In the genomic region with DNA sequence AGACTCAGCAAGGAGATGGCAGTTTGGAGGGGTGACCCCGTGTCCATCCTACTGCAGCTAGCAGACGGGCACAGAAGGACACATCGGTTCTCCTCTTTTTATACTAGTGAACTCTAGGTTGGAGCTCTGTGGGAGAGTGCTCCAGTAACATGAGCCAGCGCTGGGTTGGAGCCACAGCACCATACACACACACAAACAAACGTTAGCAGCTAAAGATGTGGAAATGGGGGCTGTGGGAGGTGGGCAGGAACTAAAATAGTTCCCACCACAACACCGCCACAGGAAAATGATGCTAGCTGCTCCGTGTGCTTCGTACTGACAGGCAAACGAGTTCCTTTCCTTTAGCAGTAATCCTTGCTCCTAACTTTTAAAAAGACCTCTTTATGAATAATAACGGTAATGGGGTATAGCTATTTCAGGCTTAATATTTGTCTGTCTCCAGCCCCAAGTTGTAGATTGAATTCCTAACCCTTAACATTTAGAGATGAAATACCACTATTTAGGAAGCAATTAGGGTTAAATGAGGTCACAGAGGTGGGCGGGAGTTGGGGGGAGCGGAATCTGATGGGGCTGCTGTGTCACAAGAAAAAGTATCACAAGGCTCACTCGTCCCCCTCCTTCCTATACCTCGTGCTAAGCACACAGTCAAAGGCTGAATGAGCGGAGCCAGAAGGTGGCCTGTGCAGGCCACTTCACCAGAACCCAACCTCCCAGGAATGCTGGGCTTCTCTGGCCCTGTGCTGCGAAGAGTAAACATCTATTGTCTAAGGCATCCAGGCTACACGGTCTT, we compare ENCODE assay signal across 24 mouse cellular contexts.
A peak's percentile ranks its signal among the peaks of the same experiment; 100 is the strongest.
DNase-seq lines count a peak whose midpoint lies in the region; ATAC-seq and TF ChIP-seq lines count a peak whose summit lies in the region.
"Had no signal": no experiment of that assay in that cellular context is flagged by ENCODE, and none has a peak within 500 bp of the region (broad histone marks: within the 10 kb centered on the region; RNA-seq: fewer than 3 reads in every experiment).

No protein-coding gene starts in this region.

- H3K4me2 ChIP-seq in lung, embryonic 14.5 days: no peak overlapping the region
- peak overlapping the region; percentile 14; the same call in 1 of the 2 replicates for H3K4me2 ChIP-seq in embryonic facial prominence, embryonic 14.5 days (ENCODE audit: low read depth, low read length)
- H3K4me2 ChIP-seq: forebrain, embryonic 13.5 days; heart, embryonic 15.5 days; hindbrain, embryonic 14.5 days; limb, embryonic 15.5 days; neural tube, embryonic 12.5 days had no signal

- H3K4me1 ChIP-seq in lung, embryonic 14.5 days (ENCODE audit: insufficient read depth): 0 out of 2 replicates have a peak, but pooled peaks cover 3% of the 10 kb centered on the region
- peaks cover 21% of the 10 kb centered on the region for H3K4me1 ChIP-seq in embryonic facial prominence, embryonic 14.5 days (ENCODE audit: control insufficient read depth, insufficient read depth, low read length)
- H3K4me1 ChIP-seq in megakaryocyte, embryonic 14.5 days: peaks cover 96% of the 10 kb centered on the region
- H3K4me1 ChIP-seq: neural tube, embryonic 12.5 days had no signal

- H3K27ac ChIP-seq in lung, embryonic 14.5 days (ENCODE audit: low read depth): no peak overlapping the region; the same call in 1 of the 2 replicates
- no peak overlapping the region for H3K27ac ChIP-seq in embryonic facial prominence, embryonic 14.5 days (replicated peaks; ENCODE audit: low read depth, low read length)
- H3K27ac ChIP-seq: forebrain, embryonic 13.5 days; heart, embryonic 15.5 days; hindbrain, embryonic 14.5 days; limb, embryonic 15.5 days; liver, embryonic 14.5 days; neural tube, embryonic 12.5 days had no signal

- no peaks in the 10 kb centered on the region for H3K9me3 ChIP-seq in lung, embryonic 14.5 days (ENCODE audit: low read depth, low read length)
- no peaks in the 10 kb centered on the region for H3K9me3 ChIP-seq in embryonic facial prominence, embryonic 14.5 days (ENCODE audit: control insufficient read depth, low read length)
- H3K9me3 ChIP-seq in megakaryocyte, embryonic 14.5 days: no peaks in the 10 kb centered on the region
- H3K9me3 ChIP-seq: forebrain, embryonic 13.5 days; heart, embryonic 15.5 days; limb, embryonic 15.5 days; neural tube, embryonic 12.5 days had no signal

- H3K9ac ChIP-seq in lung, embryonic 14.5 days: no peak overlapping the region
- no peak overlapping the region for H3K9ac ChIP-seq in embryonic facial prominence, embryonic 14.5 days (ENCODE audit: low read depth, low read length)
- H3K9ac ChIP-seq: forebrain, embryonic 13.5 days; heart, embryonic 15.5 days; hindbrain, embryonic 14.5 days; limb, embryonic 15.5 days; liver, embryonic 14.5 days; neural tube, embryonic 12.5 days had no signal

- TF ChIP-seq CTCF in lung, embryonic 14.5 days (IDR thresholded peaks at IDR 0.05; ENCODE audit: low read depth): no peak

- 37% methylated on average over 17 of the region's 17 CpGs for WGBS in lung, embryonic 14.5 days
- WGBS in embryonic facial prominence, embryonic 14.5 days: 30% methylated on average over 17 of the region's 17 CpGs

- no peaks in the 10 kb centered on the region for H3K27me3 ChIP-seq in lung, embryonic 14.5 days (ENCODE audit: insufficient read depth, low read length)
- H3K27me3 ChIP-seq in embryonic facial prominence, embryonic 14.5 days (replicated peaks; ENCODE audit: control insufficient read depth, insufficient read depth, low read length): no peaks in the 10 kb centered on the region
- no peaks in the 10 kb centered on the region for H3K27me3 ChIP-seq in megakaryocyte, embryonic 14.5 days (replicated peaks)
- H3K27me3 ChIP-seq: forebrain, embryonic 13.5 days; heart, embryonic 15.5 days; limb, embryonic 15.5 days; neural tube, embryonic 12.5 days had no signal

- no peak overlapping the region for H3K4me3 ChIP-seq in lung, embryonic 14.5 days (ENCODE audit: low read depth, low read length)
- no peak overlapping the region for H3K4me3 ChIP-seq in embryonic facial prominence, embryonic 14.5 days (ENCODE audit: low read depth, low read length)
- peak overlapping the region; percentile 72 for H3K4me3 ChIP-seq in megakaryocyte, embryonic 14.5 days (replicated peaks)
- H3K4me3 ChIP-seq: erythroblast, embryonic 14.5 days; forebrain, embryonic 13.5 days; heart, embryonic 15.5 days; limb, embryonic 15.5 days; neural tube, embryonic 12.5 days had no signal

- H3K36me3 ChIP-seq in lung, embryonic 14.5 days (ENCODE audit: insufficient read depth): no peaks in the 10 kb centered on the region
- H3K36me3 ChIP-seq in embryonic facial prominence, embryonic 14.5 days (ENCODE audit: control insufficient read depth, insufficient read depth, low read length): no peaks in the 10 kb centered on the region
- H3K36me3 ChIP-seq in megakaryocyte, embryonic 14.5 days (replicated peaks; ENCODE audit: low read length): peaks cover 42% of the 10 kb centered on the region
- H3K36me3 ChIP-seq: heart, embryonic 15.5 days; limb, embryonic 15.5 days; neural tube, embryonic 12.5 days had no signal

- peak; percentile 48 for DNase-seq in lung, embryonic 14.5 days
- no peak for DNase-seq in lung, adult 18-20 months
- peak; percentile 38 for DNase-seq in embryonic facial prominence, embryonic 14.5 days (ENCODE audit: low spot score)
- no peak for DNase-seq in ovary, adult 18-20 months (ENCODE audit: low spot score)
- no peak for DNase-seq in natural killer cell, adult 2 months (ENCODE audit: low spot score in 2 of 2)
- DNase-seq: adrenal gland, postnatal 10 days; cerebellum, adult 9-10 months; gastrocnemius, postnatal 25 days; heart, postnatal 36 days; kidney, adult 8-10 months; kidney, postnatal 10 days; layer of hippocampus, postnatal 36 days; lung, postnatal 10 days; midbrain, embryonic 14.5 days; thymus, adult 18-20 months had no signal

- 0 out of 2 replicates have a peak, but pooled peaks have one; percentile 33 for ATAC-seq in lung, embryonic 14.5 days (ENCODE audit: insufficient read depth)
- ATAC-seq in common myeloid progenitor, adult 5-6 weeks (replicated peaks; ENCODE audit: low read depth, poor library complexity, severe bottlenecking): peak; percentile 64
- ATAC-seq in embryonic facial prominence, embryonic 14.5 days (ENCODE audit: low read depth): no peak
- ATAC-seq: forebrain, embryonic 13.5 days had no signal

Comparison
In these comparisons a context has a peak if more than half of its experiments do, and no peak if none do; other contexts are left out.
1. DNase-seq: peak in lung, embryonic 14.5 days (single experiment) and embryonic facial prominence, embryonic 14.5 days (single experiment); none in lung, adult 18-20 months (0 of 2), ovary, adult 18-20 months (single experiment) and natural killer cell, adult 2 months (0 of 2).